Mouse (Mus musculus): ENCODE data around the gene Csnk2a1.

- no peak for TF ChIP-seq GATA1 (IDR thresholded peaks at IDR 0.05; ENCODE audit: borderline replicate concordance, low read length)
- TF ChIP-seq FLI1 (IDR thresholded peaks at IDR 0.05; ENCODE audit: low read length), result no peak
These were observed 86.4 kb downstream of the Csnk2a1 start for GRCm38 (mm10) chr2:152312996-152313395.

Measured in megakaryocyte, embryonic 14.5 days (primary cell).